Mouse (Mus musculus) cerebellum, adult 18-20 months (tissue): Measurements from ENCODE around the gene Psph.
A peak's percentile ranks its signal among the peaks of the same experiment; 100 is the strongest.

Experiments used
- DNase-seq, 2 experiments: peaks; one replicate each; pipeline ENCODE4 v3.0.0; 2021

Gene Psph

GRCm38 (mm10) chr5:129731021-129731420 is 56.2 kb downstream of the Psph start:
- peak; percentile 29 to 52 for DNase-seq

- DNase-seq: peak; percentile 86 to 89
Observed at GRCm38 (mm10) chr5:129730344-129730743, 56.9 kb downstream of the Psph start.

GRCm38 (mm10) chr5:129729286-129729685 is 58.0 kb downstream of the Psph start:
- DNase-seq: peak; percentile 24 to 44

GRCm38 (mm10) chr5:129726784-129727183 is 60.5 kb downstream of the Psph start:
- DNase-seq: peak in 1 of 2 experiments; percentile 30

GRCm38 (mm10) chr5:129725774-129726392 is 61.4 kb downstream of the Psph start:
- peak in 1 of 2 experiments; percentile 46 for DNase-seq

GRCm38 (mm10) chr5:129724834-129725773 is 62.1 kb downstream of the Psph start, which contains the start of gene Nipsnap2:
Gene Nipsnap2, plus strand, starts transcription at chr5:129725063.
- DNase-seq: peak; percentile 81 to 96

GRCm38 (mm10) chr5:129724268-129724667 is 63.0 kb downstream of the Psph start:
- no peak for DNase-seq

GRCm38 (mm10) chr5:129720176-129720575 is 67.1 kb downstream of the Psph start:
- no peak for DNase-seq

- no peak for DNase-seq
Observed at GRCm38 (mm10) chr5:129717016-129717415, 70.2 kb downstream of the Psph start.
